Mouse (Mus musculus): ENCODE measurements around the gene Carnmt1. TPM values are rescaled to one million over a fixed set of nuclear protein-coding genes. Genes with fewer than 3 reads are reported as not detected.

Carnmt1 gene
- polyA plus RNA-seq, 1 experiment from 2014 or later, result 14.1 TPM

GRCm38 (mm10) chr19:18658473-18658872 lies 12.1 kb upstream of the Carnmt1 start:
- H3K27me3 ChIP-seq, result no peaks in the 10 kb centered on the region
- no peak overlapping the region for H3K27ac ChIP-seq (replicated peaks)
- no peak overlapping the region for H3K4me2 ChIP-seq (replicated peaks)
- H3K9me3 ChIP-seq, result no peaks in the 10 kb centered on the region
- no peaks in the 10 kb centered on the region for H3K4me1 ChIP-seq
- H3K36me3 ChIP-seq, result no peaks in the 10 kb centered on the region
- H3K4me3 ChIP-seq, result no peak overlapping the region
- H3K9ac ChIP-seq (replicated peaks), result no peak overlapping the region
- 83% methylated on average over 4 of the region's 4 CpGs for WGBS
- no peak for ATAC-seq (replicated peaks)

- Histone ChIP-seq H3K27ac (replicated peaks) (no peak overlapping the region), H3K4me3 (no peak overlapping the region), H3K4me1 (no peaks in the 10 kb centered on the region), H3K9me3 (no peaks in the 10 kb centered on the region), H3K9ac (replicated peaks) (no peak overlapping the region), H3K4me2 (replicated peaks) (no peak overlapping the region), H3K27me3 (no peaks in the 10 kb centered on the region), H3K36me3 (no peaks in the 10 kb centered on the region)
- ATAC-seq (replicated peaks), result no peak
- WGBS, result 40% methylated on average over 1 of the region's 1 CpGs
These were observed 11.2 kb upstream of the Carnmt1 start for GRCm38 (mm10) chr19:18659349-18659748.

- Histone ChIP-seq H3K27ac (replicated peaks) (no peak overlapping the region), H3K9ac (replicated peaks) (no peak overlapping the region), H3K27me3 (no peaks in the 10 kb centered on the region), H3K4me3 (no peak overlapping the region), H3K4me1 (no peaks in the 10 kb centered on the region), H3K9me3 (no peaks in the 10 kb centered on the region), H3K36me3 (no peaks in the 10 kb centered on the region), H3K4me2 (replicated peaks) (no peak overlapping the region)
- ATAC-seq (replicated peaks), result no peak
- 84% methylated on average over 3 of the region's 3 CpGs for WGBS
These were observed 10.1 kb upstream of the Carnmt1 start for GRCm38 (mm10) chr19:18660466-18660865.

- ATAC-seq (replicated peaks), result no peak
- Histone ChIP-seq H3K4me2 (replicated peaks) (no peak overlapping the region), H3K36me3 (no peaks in the 10 kb centered on the region), H3K9ac (replicated peaks) (no peak overlapping the region), H3K4me3 (no peak overlapping the region), H3K9me3 (no peaks in the 10 kb centered on the region), H3K27ac (replicated peaks) (no peak overlapping the region), H3K4me1 (no peaks in the 10 kb centered on the region), H3K27me3 (no peaks in the 10 kb centered on the region)
- WGBS, result 53% methylated on average over 1 of the region's 1 CpGs
These were observed 8.9 kb upstream of the Carnmt1 start for GRCm38 (mm10) chr19:18661683-18662082.

GRCm38 (mm10) chr19:18663904-18664303 lies 6.7 kb upstream of the Carnmt1 start:
- ATAC-seq (replicated peaks), result no peak
- Histone ChIP-seq H3K36me3 (no peaks in the 10 kb centered on the region), H3K4me1 (no peaks in the 10 kb centered on the region), H3K27me3 (no peaks in the 10 kb centered on the region), H3K4me3 (no peak overlapping the region), H3K4me2 (replicated peaks) (no peak overlapping the region), H3K27ac (replicated peaks) (no peak overlapping the region), H3K9me3 (no peaks in the 10 kb centered on the region), H3K9ac (replicated peaks) (no peak overlapping the region)
- WGBS, result 75% methylated on average over 2 of the region's 2 CpGs

GRCm38 (mm10) chr19:18666966-18667365 lies 3.6 kb upstream of the Carnmt1 start:
- ATAC-seq (replicated peaks), result no peak
- no peak overlapping the region for H3K27ac ChIP-seq (replicated peaks)
- 86% methylated on average over 7 of the region's 7 CpGs for WGBS

GRCm38 (mm10) chr19:18669551-18669950 lies 1.0 kb upstream of the Carnmt1 start:
- Histone ChIP-seq H3K4me1 (peaks cover 23% of the 10 kb centered on the region), H3K27ac (replicated peaks) (no peak overlapping the region), H3K9ac (replicated peaks) (no peak overlapping the region), H3K36me3 (no peaks in the 10 kb centered on the region), H3K27me3 (no peaks in the 10 kb centered on the region), H3K9me3 (no peaks in the 10 kb centered on the region), H3K4me3 (no peak overlapping the region), H3K4me2 (replicated peaks) (no peak overlapping the region)
- no peak for ATAC-seq (replicated peaks)
- 95% methylated on average over 7 of the region's 7 CpGs for WGBS

More at GRCm38 (mm10) chr19:18666966-18667365, 3.6 kb upstream of the Carnmt1 start:
- no peak overlapping the region for H3K9ac ChIP-seq (replicated peaks)
- no peak overlapping the region for H3K4me3 ChIP-seq
- H3K9me3 ChIP-seq, result no peaks in the 10 kb centered on the region
- H3K4me2 ChIP-seq (replicated peaks), result no peak overlapping the region
- no peaks in the 10 kb centered on the region for H3K36me3 ChIP-seq
- H3K27me3 ChIP-seq, result no peaks in the 10 kb centered on the region
- peaks cover 6% of the 10 kb centered on the region for H3K4me1 ChIP-seq

GRCm38 (mm10) chr19:18671056-18671741 lies 635 bp downstream of the Carnmt1 start:
- peak; percentile 9 for ATAC-seq (replicated peaks)
- H3K4me1 ChIP-seq, result peaks cover 23% of the 10 kb centered on the region
- H3K27me3 ChIP-seq, result no peaks in the 10 kb centered on the region
- peak overlapping the region; percentile 83 for H3K27ac ChIP-seq (replicated peaks)
- H3K36me3 ChIP-seq, result no peaks in the 10 kb centered on the region
- H3K4me3 ChIP-seq, result peak overlapping the region; percentile 70
- peak overlapping the region; percentile 87 for H3K9ac ChIP-seq (replicated peaks)
- H3K9me3 ChIP-seq, result no peaks in the 10 kb centered on the region
- under 1% methylated on average over 63 of the region's 64 CpGs for WGBS
- peak overlapping the region; percentile 74 for H3K4me2 ChIP-seq (replicated peaks)

GRCm38 (mm10) chr19:18672498-18672897 lies 1.9 kb downstream of the Carnmt1 start:
- Histone ChIP-seq H3K27ac (replicated peaks) (no peak overlapping the region), H3K9ac (replicated peaks) (no peak overlapping the region), H3K4me3 (peak overlapping the region; percentile 70), H3K36me3 (no peaks in the 10 kb centered on the region), H3K27me3 (no peaks in the 10 kb centered on the region), H3K9me3 (no peaks in the 10 kb centered on the region), H3K4me2 (replicated peaks) (peak overlapping the region; percentile 74), H3K4me1 (peaks cover 23% of the 10 kb centered on the region)
- 55% methylated on average over 3 of the region's 3 CpGs for WGBS
- ATAC-seq (replicated peaks), result no peak

- no peaks in the 10 kb centered on the region for H3K27me3 ChIP-seq
- peak overlapping the region; percentile 7; the same call in 1 of the 2 replicates for H3K4me3 ChIP-seq
- peaks cover 23% of the 10 kb centered on the region for H3K4me1 ChIP-seq
- H3K4me2 ChIP-seq (replicated peaks), result peak overlapping the region; percentile 74
- H3K9ac ChIP-seq (replicated peaks), result no peak overlapping the region
- H3K27ac ChIP-seq (replicated peaks), result no peak overlapping the region
- H3K9me3 ChIP-seq, result no peaks in the 10 kb centered on the region
- 8% methylated on average over 4 of the region's 4 CpGs for WGBS
- H3K36me3 ChIP-seq, result no peaks in the 10 kb centered on the region
- no peak for ATAC-seq (replicated peaks)
These were observed 2.6 kb downstream of the Carnmt1 start for GRCm38 (mm10) chr19:18673116-18673515.

GRCm38 (mm10) chr19:18682142-18682541 lies 11.6 kb downstream of the Carnmt1 start:
- no peaks in the 10 kb centered on the region for H3K27me3 ChIP-seq
- H3K4me1 ChIP-seq, result no peaks in the 10 kb centered on the region
- WGBS, result 88% methylated on average over 4 of the region's 4 CpGs
- no peak overlapping the region for H3K27ac ChIP-seq (replicated peaks)
- no peak for ATAC-seq (replicated peaks)
- peaks cover 11% of the 10 kb centered on the region for H3K36me3 ChIP-seq
- no peak overlapping the region for H3K9ac ChIP-seq (replicated peaks)
- no peak overlapping the region for H3K4me2 ChIP-seq (replicated peaks)
- no peaks in the 10 kb centered on the region for H3K9me3 ChIP-seq
- no peak overlapping the region for H3K4me3 ChIP-seq

- Histone ChIP-seq H3K9ac (replicated peaks) (no peak overlapping the region), H3K4me2 (replicated peaks) (no peak overlapping the region), H3K27me3 (no peaks in the 10 kb centered on the region), H3K9me3 (no peaks in the 10 kb centered on the region), H3K4me3 (no peak overlapping the region), H3K27ac (replicated peaks) (no peak overlapping the region), H3K36me3 (no peaks in the 10 kb centered on the region), H3K4me1 (no peaks in the 10 kb centered on the region)
- ATAC-seq (replicated peaks), result no peak
- WGBS, result 76% methylated on average over 3 of the region's 3 CpGs
These were observed 17.0 kb downstream of the Carnmt1 start for GRCm38 (mm10) chr19:18687556-18687955.

GRCm38 (mm10) chr19:18692176-18692575 lies 21.6 kb downstream of the Carnmt1 start:
- no peaks in the 10 kb centered on the region for H3K27me3 ChIP-seq
- no peaks in the 10 kb centered on the region for H3K4me1 ChIP-seq
- H3K9me3 ChIP-seq, result no peaks in the 10 kb centered on the region
- no peak overlapping the region for H3K27ac ChIP-seq (replicated peaks)
- 89% methylated on average over 3 of the region's 3 CpGs for WGBS
- ATAC-seq (replicated peaks), result no peak
- H3K9ac ChIP-seq (replicated peaks), result no peak overlapping the region
- H3K4me3 ChIP-seq, result no peak overlapping the region
- H3K4me2 ChIP-seq (replicated peaks), result no peak overlapping the region
- H3K36me3 ChIP-seq, result peaks cover 9% of the 10 kb centered on the region
